Mouse (Mus musculus) heart, embryonic 13.5 days (tissue): ENCODE results near the gene Cgn. TPM values are rescaled to one million over a fixed set of nuclear protein-coding genes. Genes with fewer than 3 reads are reported as not detected.
"Not testable (repeated sequence)": the region's sequence is repeated elsewhere in the genome, so short reads cannot be mapped to it uniquely, and the experiment has no call there.

Source experiments
- ATAC-seq: fragments of 200-750 bp; cut with Nextera tagmentation; 2 replicates; pipeline ENCODE4 v1.8.0; 2017; ENCODE audit warnings: moderate TSS enrichment; ENCODE audit not compliant: insufficient number of reproducible peaks, low FRiP score, low TSS enrichment; ENCODE audit errors: extremely low read depth
- H3K27ac ChIP-seq: fragments of 300-500 bp; sonication (generic); replicated peaks from 2 replicates; pipeline ENCODE4 v1.5.1; 2015; ENCODE audit warnings: moderate library complexity, mild to moderate bottlenecking, inconsistent platforms
- H3K27me3 ChIP-seq: fragments of 300-500 bp; sonication (generic); replicated peaks from 2 replicates; pipeline ENCODE4 v1.6.1; 2015; ENCODE audit warnings: mild to moderate bottlenecking, inconsistent platforms
- H3K36me3 ChIP-seq: fragments of 300-500 bp; sonication (generic); 2 replicates; pipeline ENCODE4 v1.6.1; 2015; ENCODE audit warnings: mild to moderate bottlenecking, inconsistent platforms
- H3K4me1 ChIP-seq: fragments of 300-500 bp; sonication (generic); 2 replicates; pipeline ENCODE4 v1.6.1; 2015; ENCODE audit warnings: inconsistent platforms
- H3K4me2 ChIP-seq: fragments of 300-500 bp; sonication (generic); 2 replicates; pipeline ENCODE4 v1.6.1; 2015; ENCODE audit warnings: inconsistent platforms, mild to moderate bottlenecking, moderate library complexity
- H3K4me3 ChIP-seq: fragments of 300-500 bp; sonication (generic); 2 replicates; pipeline ENCODE4 v1.5.1; 2015; ENCODE audit warnings: moderate library complexity, mild to moderate bottlenecking, inconsistent platforms
- H3K9ac ChIP-seq: fragments of 300-500 bp; sonication (generic); 2 replicates; pipeline ENCODE4 v1.6.1; 2015; ENCODE audit warnings: inconsistent platforms, mild to moderate bottlenecking, moderate library complexity
- H3K9me3 ChIP-seq: fragments of 300-500 bp; sonication (generic); 2 replicates; pipeline ENCODE4 v1.6.1; 2016; ENCODE audit warnings: inconsistent platforms
- WGBS: fragments of 180-500 bp; shearing (Covaris S2); methylation state at CpG from one replicate; pipeline ENCODE4 v1.1.7; 2015; ENCODE audit warnings: mixed read lengths; 5-methylcytosine and 5-hydroxymethylcytosine counted together
- polyA plus RNA-seq: library from polyadenylated mRNA; unstranded; fragments of >200 nt; fragmentation: Nextera tagmentation; extraction: Ambion mirVana; gene quantifications from 2 replicates; pipeline ENCODE4 v1.2.1, GENCODE M21; 2015

The Cgn gene
- polyA plus RNA-seq, 1 experiment from 2014 or later = 2.3 TPM

GRCm38 (mm10) chr3:94764545-94765292 lies 21.6 kb downstream of the Cgn start:
- H3K36me3 ChIP-seq, H3K9me3 ChIP-seq, H3K27ac ChIP-seq, H3K9ac ChIP-seq, ATAC-seq, H3K27me3 ChIP-seq, H3K4me1 ChIP-seq, H3K4me3 ChIP-seq, H3K4me2 ChIP-seq: not testable (repeated sequence)
- 47% methylated on average over 5 of the region's 5 CpGs for WGBS

- ATAC-seq = 0 out of 2 replicates have a peak, but pooled peaks have one; percentile 21
- H3K9ac ChIP-seq, H3K36me3 ChIP-seq, H3K4me2 ChIP-seq, H3K4me3 ChIP-seq, H3K4me1 ChIP-seq, H3K27ac ChIP-seq, H3K9me3 ChIP-seq: not testable (repeated sequence)
- 39% methylated on average over 4 of the region's 9 CpGs for WGBS
- H3K27me3 ChIP-seq = peaks cover 12% of the 10 kb centered on the region; the same call in 1 of the 2 replicates
These were observed 27.9 kb downstream of the Cgn start for GRCm38 (mm10) chr3:94758427-94758826.

- WGBS = 0% methylated on average over 22 of the region's 31 CpGs
- Histone ChIP-seq H3K4me2 (peak overlapping the region; percentile 60), H3K4me3 (peak overlapping the region; percentile 45), H3K27me3 (peaks cover 12% of the 10 kb centered on the region; the same call in 1 of the 2 replicates)
- H3K4me1 ChIP-seq, H3K9me3 ChIP-seq, H3K9ac ChIP-seq, H3K27ac ChIP-seq, H3K36me3 ChIP-seq: not testable (repeated sequence)
- ATAC-seq = peak; percentile 97
These were observed 28.3 kb downstream of the Cgn start for GRCm38 (mm10) chr3:94758056-94758409.

GRCm38 (mm10) chr3:94757251-94758055 lies 28.8 kb downstream of the Cgn start:
- Histone ChIP-seq H3K4me2 (peak overlapping the region; percentile 74), H3K9ac (peak overlapping the region; percentile 67), H3K27me3 (peaks cover 12% of the 10 kb centered on the region; the same call in 1 of the 2 replicates), H3K4me3 (peak overlapping the region; percentile 47)
- H3K9me3 ChIP-seq, H3K27ac ChIP-seq, H3K36me3 ChIP-seq, H3K4me1 ChIP-seq: not testable (repeated sequence)
- ATAC-seq = peak; percentile 61
- WGBS = 5% methylated on average over 23 of the region's 47 CpGs

GRCm38 (mm10) chr3:94745691-94746090 lies 40.6 kb downstream of the Cgn start:
- no peak overlapping the region for H3K9ac ChIP-seq
- H3K27me3 ChIP-seq = no peaks in the 10 kb centered on the region
- WGBS = 86% methylated on average over 17 of the region's 17 CpGs
- H3K9me3 ChIP-seq = no peaks in the 10 kb centered on the region; the same call in 1 of the 2 replicates
- H3K4me2 ChIP-seq = no peak overlapping the region
- no peak overlapping the region for H3K27ac ChIP-seq
- H3K36me3 ChIP-seq = no peaks in the 10 kb centered on the region
- no peaks in the 10 kb centered on the region for H3K4me1 ChIP-seq
- ATAC-seq = no peak
- no peak overlapping the region for H3K4me3 ChIP-seq

GRCm38 (mm10) chr3:94723637-94724036 lies 62.7 kb downstream of the Cgn start:
- not testable (repeated sequence) for H3K4me3 ChIP-seq, H3K27me3 ChIP-seq, H3K4me2 ChIP-seq, H3K9ac ChIP-seq, H3K4me1 ChIP-seq, ATAC-seq, H3K27ac ChIP-seq, H3K36me3 ChIP-seq, H3K9me3 ChIP-seq
- WGBS = 24% methylated on average over 2 of the region's 2 CpGs

- H3K27ac ChIP-seq, H3K4me3 ChIP-seq, H3K4me2 ChIP-seq, H3K36me3 ChIP-seq, ATAC-seq, H3K4me1 ChIP-seq, H3K9me3 ChIP-seq, H3K9ac ChIP-seq, H3K27me3 ChIP-seq: not testable (repeated sequence)
- 36% methylated on average over 1 of the region's 1 CpGs for WGBS
These were observed 68.0 kb downstream of the Cgn start for GRCm38 (mm10) chr3:94718253-94718652.

GRCm38 (mm10) chr3:94713424-94713823 lies 72.9 kb downstream of the Cgn start:
- H3K9me3 ChIP-seq, H3K36me3 ChIP-seq, H3K27me3 ChIP-seq, H3K4me3 ChIP-seq, ATAC-seq, H3K9ac ChIP-seq, H3K27ac ChIP-seq, H3K4me2 ChIP-seq, H3K4me1 ChIP-seq: not testable (repeated sequence)
- 83% methylated on average over 3 of the region's 3 CpGs for whole genome bisulfite sequencing

- ATAC-seq, H3K4me2 ChIP-seq, H3K4me1 ChIP-seq, H3K27me3 ChIP-seq, H3K4me3 ChIP-seq, H3K27ac ChIP-seq, H3K9me3 ChIP-seq, H3K9ac ChIP-seq, H3K36me3 ChIP-seq: not testable (repeated sequence)
These were observed 75.7 kb downstream of the Cgn start for GRCm38 (mm10) chr3:94710591-94710990.

Other genes with a start within 250 kb of the Cgn start
- gene Snx27, start 203.8 kb downstream of the Cgn start, polyA plus RNA-seq = 32.8 and 36.0 TPM in 2 replicates
- not detected in 2 replicates for gene Gm10972, start 143.4 kb downstream of the Cgn start, polyA plus RNA-seq
- 5.9 and 6.4 TPM in 2 replicates for gene Tuft1, start 127.6 kb downstream of the Cgn start, polyA plus RNA-seq
- gene Selenbp2, start 92.9 kb downstream of the Cgn start, polyA plus RNA-seq = 1.3 and 1.7 TPM in 2 replicates
- 9.3 and 10.1 TPM in 2 replicates for gene Pogz, start 51.1 kb upstream of the Cgn start, polyA plus RNA-seq
- gene Psmb4, start 100.5 kb upstream of the Cgn start, polyA plus RNA-seq = 242 and 287 TPM in 2 replicates
- 50.9 and 63.2 TPM in 2 replicates for gene Selenbp1, start 146.6 kb upstream of the Cgn start, polyA plus RNA-seq
- 5.4 and 6.3 TPM in 2 replicates for gene Rfx5, start 167.6 kb upstream of the Cgn start, polyA plus RNA-seq
- gene Pi4kb, start 188.2 kb upstream of the Cgn start, polyA plus RNA-seq = 14.0 and 17.6 TPM in 2 replicates
- 14.3 and 17.4 TPM in 2 replicates for gene Zfp687, start 229.0 kb upstream of the Cgn start, polyA plus RNA-seq